Mouse (Mus musculus) T-cell, adult 2 months (primary cell): ENCODE measurements around the gene March6.

Experiments used
- DNase-seq: peaks from one replicate; pipeline ENCODE4 v3.0.0; 2022; ENCODE audit warnings: low spot score

March6 gene

DNA sequence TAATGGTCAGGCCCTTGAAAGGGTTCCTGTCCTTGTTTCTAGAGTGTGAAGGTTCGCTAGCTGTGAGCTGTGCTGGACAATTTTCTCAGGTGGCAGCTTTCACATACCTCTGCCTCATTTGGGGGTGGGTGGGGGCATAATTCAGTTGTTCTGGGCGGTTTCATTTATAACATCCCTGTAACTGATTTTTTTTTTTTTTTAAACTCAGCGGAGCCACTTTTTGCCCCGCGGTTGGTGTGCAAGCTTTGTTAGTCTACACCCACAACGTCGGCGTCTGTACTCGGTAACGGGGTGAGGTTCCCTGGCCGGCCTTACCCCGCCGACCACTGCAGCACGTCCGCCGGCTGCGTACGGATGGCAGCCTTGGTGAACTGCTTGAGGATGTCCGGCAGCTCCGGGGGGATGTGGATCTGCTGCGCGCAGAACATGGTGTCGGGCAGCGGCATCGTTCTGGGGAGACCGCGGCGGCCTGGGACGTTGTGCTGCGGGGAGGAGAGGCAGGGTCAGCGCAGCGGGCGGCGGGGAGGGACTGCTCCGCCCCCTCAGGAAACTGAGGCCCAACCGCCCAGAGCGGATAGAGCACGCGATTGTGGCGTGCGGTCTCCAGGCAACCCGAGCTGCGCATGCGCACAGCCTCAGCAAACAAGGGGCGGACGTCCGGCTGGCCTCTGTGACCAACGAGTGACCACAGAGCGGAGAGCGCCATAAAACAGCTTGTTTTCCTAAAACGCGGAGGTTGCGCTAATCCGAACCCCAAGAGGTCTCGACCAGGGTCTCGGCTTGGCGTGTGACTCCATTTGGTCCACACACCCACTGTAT, 77.5 kb downstream of the March6 start, which contains the start of gene Ropn1l:
Gene Ropn1l (minus strand): TSS at position 640 of the 819 bp plus-strand sequence.
- peak; percentile 40 for DNase-seq

DNA sequence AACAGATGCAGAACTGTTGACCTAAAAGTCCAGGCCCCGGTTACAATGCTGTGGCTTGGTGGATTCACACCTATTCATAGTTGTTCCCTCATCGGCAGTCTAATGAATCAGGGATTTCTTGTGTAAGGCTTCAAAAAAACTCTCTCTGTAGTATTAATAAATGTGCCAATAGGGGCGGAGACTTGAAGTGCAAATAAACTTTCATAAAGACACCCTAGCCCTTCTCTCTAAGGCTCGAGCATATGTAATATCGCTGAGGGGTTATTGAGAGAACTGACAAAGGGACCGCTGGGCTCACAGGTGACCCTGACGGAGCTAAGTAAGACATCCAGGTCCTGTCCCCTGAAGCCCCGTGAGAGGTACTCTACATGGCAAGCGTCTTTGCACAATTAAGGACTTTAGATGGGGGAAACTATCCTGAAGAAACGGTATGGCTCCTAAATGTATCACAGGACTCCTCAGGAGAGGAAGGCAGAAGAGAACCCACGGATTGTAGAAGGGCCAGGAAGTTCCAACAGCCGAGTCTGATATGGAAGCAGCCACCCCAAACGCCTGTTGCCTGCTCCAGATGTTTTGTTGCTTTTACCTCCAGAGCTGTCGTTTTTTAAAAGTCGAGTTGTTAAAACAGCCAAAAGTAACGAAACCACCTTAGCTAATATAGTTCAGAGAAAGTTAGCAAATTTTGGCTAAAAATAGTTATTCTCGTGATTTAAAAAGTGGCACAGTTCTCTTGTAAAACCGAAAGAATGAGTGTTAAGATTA, 78.3 kb downstream of the March6 start:
- DNase-seq: no peak

DNA sequence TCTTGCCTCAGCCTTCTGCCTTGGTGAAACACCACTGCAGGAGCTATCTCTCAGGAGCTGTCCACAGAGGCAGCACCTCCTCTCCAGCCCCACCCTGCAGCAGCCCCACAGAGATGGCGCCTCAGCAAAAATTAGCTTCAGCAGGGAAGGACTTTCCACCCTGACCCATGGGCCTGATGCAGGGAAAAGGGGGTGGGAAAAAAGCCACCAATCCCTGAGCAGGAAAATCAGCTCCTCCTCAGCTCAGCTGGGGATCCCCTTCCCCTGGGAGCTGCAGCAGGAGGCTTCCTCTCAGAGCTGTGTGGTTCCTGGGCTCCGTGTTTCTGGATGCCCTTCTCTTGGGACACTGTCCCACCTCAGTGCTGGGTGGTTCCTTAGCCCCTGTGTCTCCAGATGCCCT, 81.1 kb downstream of the March6 start:
- no peak for DNase-seq

DNA sequence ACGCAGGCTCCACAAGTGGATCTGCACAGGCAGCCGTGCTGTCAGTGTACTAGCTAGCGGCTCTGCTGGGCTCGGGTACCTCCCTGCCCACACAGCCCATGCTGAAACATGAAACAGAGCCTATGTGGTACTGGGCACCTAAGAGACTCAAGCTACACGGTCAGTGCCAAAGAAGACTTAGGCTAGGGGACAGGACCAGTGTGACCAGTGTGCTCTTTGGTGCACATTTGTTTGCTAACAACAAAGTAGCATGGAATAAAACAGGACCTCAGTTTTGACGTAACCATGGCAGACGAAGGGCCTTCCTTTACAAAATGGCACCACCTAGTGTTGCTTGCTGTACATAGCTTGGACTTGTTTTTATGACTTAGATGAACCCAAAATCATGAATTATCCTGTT, 83.7 kb downstream of the March6 start:
- DNase-seq: no peak

DNA sequence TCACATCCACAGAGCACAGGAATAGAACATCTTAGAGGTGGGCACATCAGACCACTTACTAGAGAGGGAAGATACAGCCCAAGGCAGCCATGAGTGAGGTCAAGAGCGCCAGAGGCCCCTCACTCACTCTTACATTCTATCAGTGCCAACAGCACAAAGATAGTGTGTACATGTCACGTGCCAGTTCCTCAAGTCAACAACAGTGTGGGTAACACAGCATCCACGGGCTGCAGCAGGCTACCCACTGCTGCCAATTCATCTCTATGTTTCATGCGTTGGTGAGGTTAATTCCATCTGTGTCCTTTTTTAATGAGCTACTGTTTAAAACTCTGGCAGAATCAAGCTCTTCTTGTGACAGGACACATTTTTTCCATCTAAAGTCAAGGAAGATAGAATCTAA, 88.2 kb downstream of the March6 start:
- DNase-seq: no peak

DNA sequence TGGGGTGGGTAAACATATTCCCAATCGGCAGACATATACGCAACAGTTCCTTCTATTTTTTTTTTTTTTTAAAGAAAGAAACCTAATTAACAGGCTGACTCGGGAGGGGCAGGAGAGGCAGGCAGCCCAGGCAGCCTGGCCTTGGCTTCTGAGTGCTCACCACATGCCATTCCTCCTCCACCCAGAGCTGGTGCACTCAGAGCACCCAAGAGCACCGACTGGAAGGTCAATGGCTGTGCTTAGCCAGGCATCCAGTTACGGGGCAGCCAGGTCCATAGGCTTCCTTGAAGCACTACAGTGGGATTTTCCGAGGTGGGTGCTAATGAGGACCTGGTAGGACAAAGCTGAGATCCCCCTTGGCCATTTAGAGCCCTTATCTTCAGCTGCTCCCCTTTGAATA, 88.9 kb downstream of the March6 start:
- no peak for DNase-seq

DNA sequence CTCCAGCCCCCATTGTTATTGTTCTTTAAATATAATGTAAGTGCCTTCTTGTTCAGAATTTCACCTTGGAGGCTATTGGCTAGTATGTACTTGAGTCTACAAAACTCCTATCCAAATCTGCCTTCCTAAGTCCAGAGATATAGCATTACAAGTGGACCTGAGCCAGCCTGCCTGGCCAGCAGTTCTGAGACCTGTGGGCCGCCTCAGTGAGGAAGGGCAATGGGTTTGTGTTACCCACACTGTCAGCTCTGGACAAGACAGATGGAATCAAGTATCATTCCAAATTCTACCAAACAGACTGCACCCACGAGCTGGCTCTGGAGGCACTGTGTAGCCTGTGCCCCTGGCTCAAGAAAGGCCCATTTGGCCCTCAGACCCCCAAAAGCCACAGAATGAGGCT, 94.0 kb downstream of the March6 start:
- DNase-seq: no peak

DNA sequence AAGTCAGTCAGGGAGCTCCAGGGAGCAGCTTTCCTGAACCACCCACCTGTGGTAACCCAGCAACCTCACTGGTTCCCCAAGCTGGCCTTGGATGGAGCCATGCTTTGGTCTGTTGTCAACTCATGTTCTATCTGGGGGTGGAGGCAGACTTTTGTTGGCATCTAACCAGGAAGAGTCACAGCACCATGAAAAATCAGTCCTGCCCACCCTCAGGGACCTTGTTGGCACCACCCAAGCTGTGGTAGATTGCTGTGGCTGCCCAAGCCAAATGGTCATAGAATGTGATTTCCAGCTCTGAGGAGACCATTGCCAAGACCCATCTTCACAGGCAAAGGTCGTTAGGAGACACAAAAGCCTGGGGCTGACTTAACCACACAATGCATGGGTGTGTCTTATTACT, 94.8 kb downstream of the March6 start:
- no peak for DNase-seq

DNA sequence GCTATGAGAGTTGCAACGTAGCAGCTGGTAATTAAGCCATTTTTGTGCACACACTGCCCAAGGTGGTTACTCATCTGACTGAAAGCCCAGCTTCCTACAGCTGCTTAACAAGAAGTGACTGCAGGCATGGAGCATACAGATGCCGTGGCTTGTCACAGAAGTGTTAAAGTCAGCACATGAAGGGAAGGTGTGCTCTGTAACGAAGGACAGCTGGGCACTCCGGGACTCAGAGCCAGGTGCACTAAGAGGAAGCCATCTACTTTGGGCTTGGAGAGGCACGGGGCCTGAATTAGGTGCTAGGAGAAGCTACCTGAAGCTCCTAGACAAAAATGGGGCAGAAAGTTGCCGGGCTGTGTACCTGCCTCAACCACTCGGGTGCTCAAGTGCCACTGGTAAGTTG, 97.1 kb downstream of the March6 start:
- no peak for DNase-seq

DNA sequence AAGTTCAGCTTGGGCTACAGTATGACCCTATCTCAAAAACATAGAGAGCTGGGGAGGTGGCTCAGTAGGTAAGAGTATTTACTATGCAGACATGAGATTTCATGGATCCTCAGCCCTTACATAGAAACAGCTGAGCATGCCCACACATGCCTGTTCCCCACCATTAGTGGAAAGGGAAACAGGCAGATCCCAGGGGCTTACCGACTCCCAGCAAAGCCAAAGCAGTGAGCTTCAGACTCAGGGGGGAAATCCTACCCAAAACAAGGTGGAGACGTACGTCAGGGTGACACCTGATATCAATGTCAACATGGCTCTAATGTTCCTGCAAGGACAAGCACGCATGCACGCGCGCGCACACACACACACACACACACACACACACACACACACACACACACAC, 99.0 kb downstream of the March6 start:
- DNase-seq: no peak

DNA sequence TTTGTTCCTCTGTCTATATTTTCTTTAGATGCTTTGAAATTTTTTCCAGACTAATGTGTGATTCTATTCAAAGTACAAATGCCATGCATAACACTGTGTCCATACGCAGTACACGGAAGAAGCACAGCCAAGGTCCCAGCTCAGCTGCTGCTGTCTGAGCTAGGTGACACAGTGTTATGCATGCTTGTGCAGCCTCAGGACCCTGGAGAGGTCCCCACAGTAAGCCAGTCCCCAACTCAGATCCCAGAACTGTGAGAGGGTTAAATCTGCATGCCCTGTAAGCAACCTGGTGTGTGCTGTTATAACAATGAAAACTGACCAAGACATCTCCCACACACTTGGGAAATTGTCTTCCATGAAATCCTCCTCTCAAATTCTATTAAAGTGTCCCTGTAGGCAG, 100.8 kb downstream of the March6 start:
- DNase-seq: no peak

DNA sequence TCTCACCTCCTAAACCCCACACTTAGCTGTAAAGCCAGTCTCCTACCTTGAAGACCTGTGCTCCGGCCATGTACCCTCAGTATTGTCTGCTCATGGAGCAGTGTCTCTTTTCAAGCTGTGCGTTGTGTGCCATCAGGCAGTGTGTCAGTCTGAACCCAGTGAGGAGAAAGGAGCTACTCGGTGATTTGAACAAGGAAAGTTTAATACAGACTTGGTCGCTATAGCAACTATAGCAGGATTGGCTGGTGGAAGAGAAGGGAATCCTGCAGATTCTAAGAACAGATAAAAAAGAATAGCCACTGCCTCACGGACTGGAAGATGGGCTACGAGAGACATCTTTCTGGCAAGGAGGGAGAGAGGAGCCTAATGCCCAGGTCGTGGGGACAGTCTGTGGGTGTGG, 101.4 kb downstream of the March6 start:
- DNase-seq: no peak

DNA sequence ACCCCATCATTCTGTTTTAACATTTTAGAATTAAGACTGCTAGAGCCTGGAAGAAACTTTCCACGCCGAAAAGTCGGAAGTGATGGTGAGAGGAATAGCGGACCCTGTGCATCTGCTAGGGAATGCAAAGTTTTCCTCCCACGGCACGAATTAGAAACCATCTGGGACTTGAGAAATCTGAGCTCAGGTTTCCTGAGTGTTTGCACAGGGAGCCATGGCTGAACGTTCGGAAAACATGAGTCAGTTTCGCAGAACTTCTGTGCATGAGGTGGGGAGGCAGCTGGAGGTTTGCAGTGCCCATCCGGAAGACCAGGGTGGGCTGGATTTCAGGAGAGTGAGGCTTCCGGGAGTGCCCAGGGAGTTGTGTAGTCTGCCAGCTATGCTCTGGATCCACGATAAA, 102.3 kb downstream of the March6 start:
- DNase-seq: no peak

DNA sequence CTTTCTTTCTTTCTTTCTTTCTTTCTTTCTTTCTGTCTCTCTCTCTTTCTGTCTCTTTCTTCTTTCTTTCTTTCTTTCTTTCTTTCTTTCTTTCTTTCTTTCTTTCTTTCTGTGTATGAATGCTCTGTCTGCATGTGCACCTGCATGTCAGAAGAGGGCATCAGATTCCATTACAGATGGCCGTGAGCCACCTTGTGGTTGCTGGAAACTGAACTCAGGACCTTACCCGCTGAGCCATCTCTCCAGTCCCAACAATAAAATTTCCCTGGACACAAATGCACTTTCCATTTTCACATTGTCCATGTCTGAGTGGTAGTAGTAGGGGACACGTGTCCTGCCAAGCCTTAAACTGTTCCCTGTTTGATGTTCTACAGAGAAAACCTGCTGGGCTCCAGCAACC, 103.5 kb downstream of the March6 start:
- no peak for DNase-seq

DNA sequence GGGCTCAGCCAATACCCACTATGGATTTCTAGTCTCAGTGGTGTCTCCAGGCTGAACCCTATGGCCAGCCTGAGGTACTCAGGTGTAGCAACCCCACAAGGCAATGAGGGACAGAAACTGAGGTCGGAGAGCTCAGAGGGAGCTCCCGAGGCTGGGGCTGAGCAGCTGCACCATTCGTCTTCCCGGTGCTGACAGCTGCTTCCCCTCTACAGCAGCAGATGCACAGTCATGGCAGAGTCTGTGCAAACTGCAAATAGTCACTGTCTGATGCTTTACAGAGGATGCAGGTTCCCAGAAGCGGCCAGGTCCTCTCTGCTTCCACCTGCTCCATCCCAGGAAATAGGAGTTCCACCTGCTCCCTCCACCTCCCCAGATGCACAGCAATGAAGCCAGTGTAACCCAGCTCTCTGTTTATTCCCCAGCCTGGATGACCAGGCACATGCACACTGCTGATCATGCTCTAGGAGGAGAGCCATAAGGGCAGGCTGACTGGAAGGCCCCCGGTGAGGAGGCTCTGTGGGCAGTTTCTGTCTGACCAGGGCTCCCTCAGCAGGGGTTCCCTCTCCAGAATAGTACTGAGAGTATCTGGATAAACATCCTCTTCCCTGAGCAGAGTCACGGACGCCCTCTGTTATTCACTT, 104.7 kb downstream of the March6 start:
- DNase-seq: no peak

DNA sequence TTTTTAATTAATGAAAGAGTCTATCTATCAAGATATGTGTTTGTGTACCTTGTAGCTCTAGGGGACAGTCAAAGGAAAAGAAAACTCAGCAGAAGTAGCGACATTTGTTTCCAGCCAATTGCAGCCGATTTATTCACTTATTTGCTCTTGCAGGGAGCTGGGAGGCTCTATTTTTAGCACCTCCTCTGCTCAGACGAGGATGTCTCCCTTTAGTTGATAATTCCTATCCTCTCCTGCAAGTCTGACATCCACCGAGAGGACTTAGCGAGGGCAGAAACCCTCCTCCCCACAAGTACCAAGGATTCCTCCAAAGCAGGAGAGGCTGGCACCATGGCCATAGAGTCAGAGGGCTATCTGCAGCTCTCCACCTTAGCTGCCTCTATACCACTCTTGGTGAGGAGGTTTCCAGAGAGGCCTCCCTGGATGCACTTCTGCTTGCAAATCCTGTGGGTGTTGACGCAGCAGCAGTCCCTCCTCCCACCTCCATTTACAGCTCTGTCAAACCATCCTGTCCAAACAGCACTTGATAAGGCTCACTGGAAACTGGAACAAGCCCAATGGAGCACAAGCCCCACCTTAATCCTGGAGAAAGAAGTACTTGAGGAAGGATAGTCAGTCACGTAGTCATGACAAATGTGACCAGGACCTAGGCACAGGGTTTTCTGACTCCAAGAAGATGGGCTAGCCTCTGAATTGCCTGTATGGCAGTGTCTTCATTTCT, 108.0 kb downstream of the March6 start:
- no peak for DNase-seq

DNA sequence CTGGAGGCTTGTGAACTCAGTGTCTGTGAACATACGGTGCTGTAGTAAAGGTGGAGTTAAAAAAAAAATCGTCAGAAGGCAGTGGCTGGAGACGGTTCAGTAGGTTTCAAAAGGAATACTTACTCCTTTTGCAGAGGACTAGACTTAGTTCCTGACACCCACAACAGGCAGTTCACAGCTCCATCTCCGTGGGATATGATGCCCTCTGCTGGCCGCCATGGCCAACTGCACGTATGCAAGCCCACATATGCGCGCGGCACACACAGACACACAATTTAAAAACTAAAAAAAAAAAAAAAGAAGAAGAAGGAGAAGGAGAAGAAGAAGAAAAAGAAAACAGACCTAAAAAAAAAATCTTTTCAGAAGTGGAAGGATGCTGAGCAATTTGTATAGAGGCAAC, 111.8 kb downstream of the March6 start:
- peak; percentile 39 for DNase-seq

DNA sequence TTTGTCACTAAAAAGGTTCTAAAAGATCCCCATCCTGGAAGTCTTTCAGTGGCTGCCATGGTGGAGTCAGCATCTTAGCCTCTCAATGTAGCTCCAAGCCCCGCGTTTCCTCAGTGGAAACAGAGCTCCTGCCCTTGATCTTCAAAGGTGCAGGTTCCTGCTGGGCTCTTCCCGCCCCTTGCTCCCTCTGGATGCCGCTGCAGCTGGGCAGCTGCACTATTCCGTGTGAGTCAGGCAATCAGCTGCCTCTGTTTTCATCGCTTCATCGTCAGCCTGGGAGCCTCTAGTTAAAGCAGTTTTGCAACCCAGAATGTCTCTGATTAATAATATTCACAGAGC, 112.2 kb downstream of the March6 start:
- DNase-seq: no peak

DNA sequence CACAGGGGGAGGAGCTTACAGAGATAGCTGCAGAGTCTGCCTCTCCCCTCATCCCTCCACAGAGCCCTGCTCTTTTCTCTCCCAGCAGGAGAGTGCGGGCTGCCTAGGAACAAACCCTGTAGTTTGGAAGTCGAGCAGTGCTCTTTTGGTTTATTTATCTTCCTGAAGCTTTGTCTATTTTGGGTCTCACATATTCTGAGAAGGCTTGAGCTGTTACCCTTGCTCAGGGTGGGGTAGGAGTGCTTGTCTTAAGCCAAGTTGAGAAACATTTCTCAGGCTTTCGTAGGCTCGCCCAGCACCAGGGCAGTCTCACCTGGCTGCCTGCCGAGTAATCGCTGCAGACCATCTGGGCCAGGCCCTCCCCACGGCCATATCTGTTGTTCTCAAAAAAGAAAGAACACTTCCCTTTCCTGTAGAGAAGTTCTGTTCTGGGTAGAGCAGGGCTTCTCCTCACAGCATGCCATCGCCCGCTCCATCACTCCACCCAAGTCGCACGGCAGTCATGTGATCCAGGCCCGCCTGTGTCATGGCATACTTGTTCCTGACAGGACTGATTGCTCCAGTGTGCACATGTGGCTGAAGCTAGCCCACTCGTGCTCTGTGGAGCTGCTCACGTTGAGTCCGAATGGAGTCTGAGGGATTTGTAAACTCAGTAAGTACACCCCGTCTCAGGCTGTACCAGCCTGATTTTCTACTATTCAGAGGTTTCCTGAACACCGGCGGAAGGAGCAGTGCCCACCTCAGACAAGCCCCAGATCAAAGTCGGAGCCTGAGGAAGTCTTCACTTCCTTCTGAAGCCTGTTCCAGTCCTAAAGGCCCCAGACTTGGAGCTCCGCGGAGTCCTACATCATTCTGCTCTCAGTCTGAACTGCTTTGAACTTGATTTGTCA, 112.8 kb downstream of the March6 start:
- peak; percentile 22 for DNase-seq

DNA sequence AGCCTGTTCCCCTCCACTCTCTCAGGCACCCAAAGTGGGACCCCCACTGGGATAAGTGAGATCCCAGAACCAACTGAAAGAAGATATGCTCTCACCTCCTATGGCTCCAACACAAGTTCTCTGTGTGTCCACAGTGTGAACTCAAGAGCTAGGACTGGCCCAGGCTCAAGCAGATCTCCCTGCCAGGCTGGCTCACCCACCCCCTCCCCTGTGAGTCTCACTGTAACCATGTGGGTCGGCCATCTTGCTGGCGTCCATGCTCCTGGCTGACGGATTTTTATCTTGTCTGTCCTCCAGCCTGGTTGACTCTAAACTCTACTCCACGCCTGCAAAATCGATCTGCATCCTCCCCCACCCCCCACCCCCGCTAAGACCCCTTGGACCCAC, 113.5 kb downstream of the March6 start:
- no peak for DNase-seq

DNA sequence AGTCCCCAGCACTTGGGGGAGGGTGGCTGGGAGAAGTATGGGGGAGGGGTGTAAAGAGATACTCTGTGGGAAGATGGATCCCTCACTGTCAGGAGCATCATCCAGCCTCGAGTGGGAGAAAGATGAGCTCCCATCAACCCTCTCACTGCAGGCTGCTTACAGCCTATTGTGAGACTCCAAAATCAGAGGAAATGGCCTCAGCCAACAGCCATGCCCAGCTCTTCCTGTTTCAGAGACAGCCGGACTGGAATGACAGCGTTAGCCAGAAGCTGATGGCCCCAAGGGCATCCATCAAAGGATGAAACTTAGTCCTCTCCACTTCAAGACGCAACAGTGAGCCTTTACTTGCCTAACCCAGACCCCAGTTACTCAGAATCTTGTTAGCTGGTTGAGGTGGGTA, 115.7 kb downstream of the March6 start:
- DNase-seq: no peak
